Mouse (Mus musculus) MEL (cell line): ENCODE measurements around the gene Lactbl1. TPM values are rescaled to one million over a fixed set of nuclear protein-coding genes. Genes with fewer than 3 reads are reported as not detected.

ENCODE experiments used
- DNase-seq: peaks from one replicate; pipeline ENCODE4 v3.0.0; 2011; ENCODE audit warnings: low read depth, low spot score
- H3K27ac ChIP-seq: 2 replicates; pipeline ENCODE4 v1.5.1; 2012; ENCODE audit warnings: low read depth, mild to moderate bottlenecking, control low read depth, low read length, moderate library complexity; ENCODE audit not compliant: control insufficient read depth
- H3K27me3 ChIP-seq, 2 experiments: fragments of 150-350 bp in 1 of 2; sonication (generic) in 1 of 2; 2 replicates each; pipeline ENCODE4 v1.6.1; 2012; ENCODE audit warnings: low read length in 2 of 2, mild to moderate bottlenecking in 2 of 2, improper control_type of control experiment in 1 of 2, moderate library complexity in 1 of 2; ENCODE audit not compliant: insufficient read depth in 2 of 2, control insufficient read depth in 1 of 2
- H3K36me3 ChIP-seq, 2 experiments: 2 replicates each; pipeline ENCODE4 v1.6.1; 2012 to 2014; ENCODE audit warnings: low read length in 2 of 2, improper control_type of control experiment in 1 of 2, inconsistent platforms in 1 of 2, mild to moderate bottlenecking in 1 of 2; ENCODE audit not compliant: insufficient read depth in 2 of 2, control insufficient read depth in 1 of 2
- H3K4me1 ChIP-seq, 2 experiments: fragments of 150-350 bp in 1 of 2; sonication (generic) in 1 of 2; 2 replicates each; pipeline ENCODE4 v1.6.1; 2012; ENCODE audit warnings: low read length in 2 of 2, improper control_type of control experiment in 1 of 2, mild to moderate bottlenecking in 1 of 2; ENCODE audit not compliant: insufficient read depth in 2 of 2, control insufficient read depth in 1 of 2
- H3K4me3 ChIP-seq, 2 experiments: fragments of 150-350 bp in 1 of 2; sonication (generic) in 1 of 2; 2 replicates each; pipeline ENCODE4 v1.5.1; 2012; ENCODE audit warnings: low read depth in 2 of 2, low read length in 2 of 2, mild to moderate bottlenecking in 2 of 2, moderate library complexity in 2 of 2, control low read depth in 1 of 2, improper control_type of control experiment in 1 of 2; ENCODE audit not compliant: control insufficient read depth in 1 of 2, insufficient read depth in 1 of 2
- H3K79me2 ChIP-seq: 2 replicates; pipeline ENCODE4 v1.6.1; 2012; ENCODE audit warnings: mild to moderate bottlenecking, low read length, moderate library complexity; ENCODE audit not compliant: control insufficient read depth, poor library complexity, insufficient read depth
- H3K9ac ChIP-seq: 2 replicates; pipeline ENCODE4 v1.6.1; 2012; ENCODE audit warnings: low read depth, mild to moderate bottlenecking, control low read depth, low read length, moderate library complexity; ENCODE audit not compliant: control insufficient read depth, poor library complexity, severe bottlenecking
- H3K9me3 ChIP-seq: fragments of 150-350 bp; sonication (generic); replicated peaks from 2 replicates; pipeline ENCODE4 v1.6.1; 2012; ENCODE audit warnings: mild to moderate bottlenecking, low read length, improper control_type of control experiment, moderate library complexity; ENCODE audit not compliant: insufficient read depth
- CTCF ChIP-seq, 3 experiments: IDR thresholded peaks in 2 of 3; conservative IDR thresholded peaks in 1 of 3; 2 replicates each; pipeline ENCODE4 v1.5.1; 2011 to 2012; ENCODE audit warnings: low read length in 3 of 3, low read depth in 2 of 3, mild to moderate bottlenecking in 2 of 3, improper control_type of control experiment in 1 of 3, inconsistent platforms in 1 of 3, mixed read lengths in 1 of 3, moderate library complexity in 1 of 3; ENCODE audit not compliant: control insufficient read depth in 1 of 3, insufficient read depth in 1 of 3, poor library complexity in 1 of 3, severe bottlenecking in 1 of 3
- E2F4 ChIP-seq: IDR thresholded peaks from 2 replicates; pipeline ENCODE4 v1.6.1; 2011; ENCODE audit warnings: low read depth, low read length, improper control_type of control experiment, borderline replicate concordance
- ELF1 ChIP-seq: IDR thresholded peaks from 2 replicates; pipeline ENCODE4 v1.6.1; 2014; ENCODE audit warnings: low read depth, mild to moderate bottlenecking, inconsistent platforms, low read length, improper control_type of control experiment, moderate library complexity
- EP300 ChIP-seq, 2 experiments: IDR thresholded peaks; 2 replicates each; pipeline ENCODE4 v1.6.1; 2011; ENCODE audit warnings: improper control_type of control experiment in 2 of 2, low read length in 2 of 2, low read depth in 1 of 2, mild to moderate bottlenecking in 1 of 2
- ETS1 ChIP-seq: IDR thresholded peaks from 2 replicates; pipeline ENCODE4 v1.6.1; 2012; ENCODE audit warnings: low read depth, mild to moderate bottlenecking, inconsistent platforms, low read length, improper control_type of control experiment, moderate library complexity
- GABPA ChIP-seq: IDR thresholded peaks from 2 replicates; pipeline ENCODE4 v1.6.1; 2012; ENCODE audit warnings: low read depth, mild to moderate bottlenecking, inconsistent platforms, low read length, improper control_type of control experiment, moderate library complexity
- GATA1 ChIP-seq: IDR thresholded peaks from 2 replicates; pipeline ENCODE4 v1.6.1; 2011; ENCODE audit warnings: low read depth, low read length, improper control_type of control experiment
- JUND ChIP-seq: IDR thresholded peaks from 2 replicates; pipeline ENCODE4 v1.6.1; 2011; ENCODE audit warnings: low read depth, mild to moderate bottlenecking, improper control_type of control experiment, low read length
- MEF2A ChIP-seq: IDR thresholded peaks from 2 replicates; pipeline ENCODE4 v1.6.1; 2014; ENCODE audit warnings: low read depth, mild to moderate bottlenecking, inconsistent platforms, low read length, improper control_type of control experiment; ENCODE audit not compliant: poor library complexity, insufficient replicate concordance, severe bottlenecking; ENCODE audit errors: extremely low read depth
- MXI1 ChIP-seq: IDR thresholded peaks from 2 replicates; pipeline ENCODE4 v1.6.1; 2011; ENCODE audit warnings: mild to moderate bottlenecking, low read depth, low read length, improper control_type of control experiment
- NELFE ChIP-seq: IDR thresholded peaks from 2 replicates; pipeline ENCODE4 v1.6.1; 2011; ENCODE audit warnings: low read depth, low read length, improper control_type of control experiment
- NRF1 ChIP-seq: IDR thresholded peaks from 2 replicates; pipeline ENCODE4 v1.6.1; 2014; ENCODE audit warnings: low read depth, mild to moderate bottlenecking, inconsistent platforms, low read length, improper control_type of control experiment, moderate library complexity; ENCODE audit not compliant: poor library complexity, insufficient read depth, severe bottlenecking
- POLR2A ChIP-seq, 2 experiments: IDR thresholded peaks; 2 replicates each; pipeline ENCODE4 v1.6.1; 2011 to 2012; ENCODE audit warnings: low read length in 2 of 2, mild to moderate bottlenecking in 2 of 2, control low read depth in 1 of 2, improper control_type of control experiment in 1 of 2, low read depth in 1 of 2, moderate library complexity in 1 of 2; ENCODE audit not compliant: control insufficient read depth in 1 of 2, insufficient read depth in 1 of 2, poor library complexity in 1 of 2
- POLR2AphosphoS5 ChIP-seq: IDR thresholded peaks from 2 replicates; pipeline ENCODE4 v1.6.1; 2012; ENCODE audit warnings: low read depth, borderline replicate concordance, mild to moderate bottlenecking, inconsistent platforms, low read length, moderate library complexity, mixed read lengths
- RAD21 ChIP-seq: IDR thresholded peaks from 2 replicates; pipeline ENCODE4 v1.6.1; 2011; ENCODE audit warnings: mild to moderate bottlenecking, low read depth, low read length, improper control_type of control experiment
- RCOR1 ChIP-seq: IDR thresholded peaks from 2 replicates; pipeline ENCODE4 v1.6.1; 2012; ENCODE audit warnings: low read depth, mild to moderate bottlenecking, inconsistent platforms, low read length, improper control_type of control experiment
- TAL1 ChIP-seq: IDR thresholded peaks from 2 replicates; pipeline ENCODE4 v1.6.1; 2012; ENCODE audit warnings: mild to moderate bottlenecking, inconsistent platforms, low read length, moderate library complexity, mixed read lengths
- TCF12 ChIP-seq: IDR thresholded peaks from 2 replicates; pipeline ENCODE4 v1.6.1; 2014; ENCODE audit warnings: low read depth, mild to moderate bottlenecking, inconsistent platforms, low read length, improper control_type of control experiment, moderate library complexity
- ZC3H11A ChIP-seq: IDR thresholded peaks from 2 replicates; pipeline ENCODE4 v1.6.1; 2012; ENCODE audit warnings: low read depth, mild to moderate bottlenecking, inconsistent platforms, low read length, improper control_type of control experiment
- ZKSCAN1 ChIP-seq: IDR thresholded peaks from 2 replicates; pipeline ENCODE4 v1.6.1; 2012; ENCODE audit warnings: low read depth, mild to moderate bottlenecking, inconsistent platforms, low read length, improper control_type of control experiment, moderate library complexity
- ZMIZ1 ChIP-seq: IDR thresholded peaks from 2 replicates; pipeline ENCODE4 v1.6.1; 2012; ENCODE audit warnings: low read depth, mild to moderate bottlenecking, inconsistent platforms, low read length, improper control_type of control experiment, moderate library complexity
- ZNF384 ChIP-seq: IDR thresholded peaks from 2 replicates; pipeline ENCODE4 v1.6.1; 2012; ENCODE audit warnings: low read depth, mild to moderate bottlenecking, inconsistent platforms, low read length, improper control_type of control experiment
- polyA plus RNA-seq, 2 experiments: library from polyadenylated mRNA; stranded (reverse) in 1 of 2; unstranded in 1 of 2; fragments of >175 nt in 1 of 2; fragments of >200 nt in 1 of 2; gene quantifications; 2 replicates each; pipeline versions ENCODE4 v1.2.1 to v1.2.4; 2012; ENCODE audit warnings: low replicate concordance in 2 of 2, low read depth in 1 of 2; ENCODE audit not compliant: insufficient read length in 2 of 2, insufficient read depth in 1 of 2, missing spikeins in 1 of 2
- total RNA-seq: library from RNA; depleted of rRNA; stranded (reverse); fragments of 300-350 nt; gene quantifications from 2 replicates; pipeline ENCODE4 v1.2.3, GENCODE M21; 2012

Gene Lactbl1
- total and polyA plus RNA-seq, 3 experiments, result not detected

DNA sequence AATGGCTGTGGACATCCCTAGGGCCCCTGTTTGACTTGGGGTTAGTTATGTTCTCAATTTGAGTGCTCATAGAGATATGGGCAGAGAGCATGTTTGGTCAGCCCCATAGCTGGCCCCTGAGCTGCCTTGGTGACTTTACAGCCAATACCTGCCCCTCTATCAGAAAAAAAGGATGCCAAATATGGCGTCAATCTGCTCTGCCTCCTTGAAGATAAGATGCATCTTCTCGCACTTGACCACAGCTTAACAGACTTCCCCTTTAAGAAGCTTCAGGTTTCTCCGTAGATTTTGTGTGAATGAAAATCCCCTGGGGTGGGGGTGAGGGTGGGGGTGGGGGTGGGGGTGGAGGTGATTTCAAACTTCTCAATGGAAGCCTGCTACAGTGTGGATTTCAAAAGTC is 35.5 kb downstream of the Lactbl1 start:
- Histone ChIP-seq H3K9ac (peak overlapping the region; percentile 22), H3K36me3 (peaks cover 0 to 18% of the 10 kb centered on the region in 2 experiments; a peak in 2 of 4 replicates), H3K9me3 (no peaks in the 10 kb centered on the region), H3K4me3 (no peak overlapping the region), H3K4me1 (peaks cover 2 to 30% of the 10 kb centered on the region in 2 experiments; a peak in 3 of 4 replicates), H3K79me2 (peaks cover 2% of the 10 kb centered on the region), H3K27ac (peak overlapping the region; percentile 82), H3K27me3 (no peaks in the 10 kb centered on the region)
- peak; percentile 78 for DNase-seq
- TF ChIP-seq CTCF (IDR thresholded peaks at IDR 0.05 in 2 of 3, conservative IDR thresholded peaks at IDR 0.05 in 1 of 3; ENCODE audit: control insufficient read depth in 1 of 3, insufficient read depth in 1 of 3, low read depth in 2 of 3, low read length in 3 of 3, poor library complexity in 1 of 3, severe bottlenecking in 1 of 3) (no peak), NELFE (0 out of 2 replicates have a peak, but pooled peaks have one; percentile 12), EP300 (IDR thresholded peaks at IDR 0.05; ENCODE audit: low read depth in 1 of 2, low read length in 2 of 2) (peak; percentile 83 to 90), RAD21 (no peak), MEF2A (peak; percentile 52; the same call in 1 of the 2 replicates), POLR2A (IDR thresholded peaks at IDR 0.05; ENCODE audit: control insufficient read depth in 1 of 2, insufficient read depth in 1 of 2, low read depth in 1 of 2, low read length in 2 of 2, poor library complexity in 1 of 2) (0 out of 4 replicates have a peak, but pooled peaks of 1 of the 2 experiments have one; percentile 8), ELF1 (no peak), TAL1 (peak; percentile 79), TCF12 (peak; percentile 86), GABPA (no peak), ZMIZ1 (peak; percentile 23; the same call in 1 of the 2 replicates), GATA1 (peak; percentile 91), E2F4 (no peak), RCOR1 (peak; percentile 89), ZC3H11A (no peak), MXI1 (0 out of 2 replicates have a peak, but pooled peaks have one; percentile 21), ZNF384 (peak; percentile 80), JUND (no peak)
- TF ChIP-seq, all 39 proteins: peak for 11

DNA sequence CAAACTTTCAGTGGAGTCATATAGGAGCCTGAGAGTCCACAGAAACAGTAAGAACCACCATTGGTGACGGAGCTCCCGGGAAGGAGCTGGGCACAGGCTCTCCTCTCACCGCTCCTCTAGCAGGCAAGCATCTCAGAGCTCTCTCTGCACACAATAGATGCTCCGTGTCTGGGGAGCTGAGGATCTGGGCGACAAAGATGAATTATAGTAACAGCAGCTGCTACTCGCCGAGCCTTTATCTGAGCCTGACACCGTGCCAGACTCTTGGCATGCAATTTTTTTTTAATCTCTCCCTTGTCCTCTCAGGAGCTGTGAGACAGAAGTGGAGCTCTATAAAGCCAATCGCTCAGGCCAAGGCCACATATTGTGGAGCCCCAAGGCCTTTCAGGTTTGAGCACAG is 42.6 kb downstream of the Lactbl1 start:
- peak; percentile 60 for DNase-seq
- no peaks in the 10 kb centered on the region for H3K9me3 ChIP-seq
- TF ChIP-seq ELF1 (no peak), ZKSCAN1 (no peak), TCF12 (peak; percentile 39; the same call in 1 of the 2 replicates), NRF1 (no peak), ETS1 (no peak), GATA1 (no peak), MEF2A (no peak), POLR2AphosphoS5 (no peak), ZMIZ1 (no peak), ZNF384 (peak; percentile 41; the same call in 1 of the 2 replicates)
- H3K9ac ChIP-seq, result no peak overlapping the region
- no peaks in the 10 kb centered on the region for H3K27me3 ChIP-seq
- no peaks in the 10 kb centered on the region for H3K36me3 ChIP-seq
- H3K27ac ChIP-seq, result no peak overlapping the region
- no peaks in the 10 kb centered on the region for H3K4me1 ChIP-seq
- H3K79me2 ChIP-seq, result no peaks in the 10 kb centered on the region
- no peak overlapping the region for H3K4me3 ChIP-seq
